Mouse (Mus musculus): ENCODE results near the gene Rfx3.

DNA sequence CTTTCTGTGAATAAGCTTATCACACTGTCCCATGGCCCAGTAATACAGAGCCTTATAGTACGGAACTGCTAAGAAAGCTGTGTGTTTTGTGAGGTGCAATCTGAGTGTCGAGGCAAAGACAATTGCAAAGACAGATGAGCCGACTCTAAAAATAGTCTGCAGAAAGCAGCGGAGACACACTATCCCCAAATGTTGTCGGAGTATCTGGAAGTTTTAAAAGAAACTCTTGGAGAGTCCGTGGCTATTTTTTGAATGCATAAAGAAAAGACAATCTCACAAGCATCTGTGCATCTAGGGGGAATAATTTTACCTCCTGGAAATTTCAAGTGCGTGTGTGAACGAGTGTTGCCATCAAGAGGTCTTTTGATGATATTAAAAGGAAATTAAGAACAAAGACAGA, 251.6 kb downstream of the Rfx3 start:
- TF ChIP-seq CTCF (IDR thresholded peaks at IDR 0.05; ENCODE audit: borderline replicate concordance, control insufficient read depth, extremely low read depth, insufficient read depth, low read length, poor library complexity) (no peak), POLR2A (IDR thresholded peaks at IDR 0.05; ENCODE audit: control insufficient read depth, extremely low read depth, insufficient read depth, low read length, poor library complexity) (no peak)

Measured in thymus, adult 2 months (tissue).